Mouse (Mus musculus) heart, embryonic 12.5 days (tissue): ENCODE data around the gene Tmem131l. TPM values are rescaled to one million over a fixed set of nuclear protein-coding genes. Genes with fewer than 3 reads are reported as not detected.
"Not testable (repeated sequence)": the region's sequence is repeated elsewhere in the genome, so short reads cannot be mapped to it uniquely, and the experiment has no call there.

Experiments
- ATAC-seq: fragments of 200-750 bp; cut with Nextera tagmentation; 2 replicates; pipeline ENCODE4 v1.8.0; 2017; ENCODE audit warnings: moderate TSS enrichment, moderate library complexity; ENCODE audit not compliant: insufficient number of reproducible peaks, low FRiP score
- H3K27ac ChIP-seq: fragments of 300-500 bp; sonication (generic); 2 replicates; pipeline ENCODE4 v1.5.1; 2016; ENCODE audit warnings: mild to moderate bottlenecking, moderate library complexity; ENCODE audit not compliant: poor library complexity, severe bottlenecking
- H3K27me3 ChIP-seq: fragments of 300-500 bp; sonication (generic); replicated peaks from 2 replicates; pipeline ENCODE4 v1.6.1; 2016; ENCODE audit warnings: mild to moderate bottlenecking, moderate library complexity
- H3K36me3 ChIP-seq: fragments of 300-500 bp; sonication (generic); 2 replicates; pipeline ENCODE4 v1.6.1; 2016; ENCODE audit warnings: mild to moderate bottlenecking, moderate library complexity
- H3K4me1 ChIP-seq: fragments of 300-500 bp; sonication (generic); replicated peaks from 2 replicates; pipeline ENCODE4 v1.6.1; 2016; ENCODE audit warnings: mild to moderate bottlenecking
- H3K4me2 ChIP-seq: fragments of 300-500 bp; sonication (generic); 2 replicates; pipeline ENCODE4 v1.6.1; 2016; ENCODE audit warnings: mild to moderate bottlenecking, moderate library complexity
- H3K4me3 ChIP-seq: fragments of 300-500 bp; sonication (generic); 2 replicates; pipeline ENCODE4 v1.5.1; 2016; ENCODE audit warnings: mild to moderate bottlenecking
- H3K9ac ChIP-seq: fragments of 300-500 bp; sonication (generic); 2 replicates; pipeline ENCODE4 v1.6.1; 2016; ENCODE audit warnings: mild to moderate bottlenecking, moderate library complexity
- H3K9me3 ChIP-seq: fragments of 300-500 bp; sonication (generic); replicated peaks from 2 replicates; pipeline ENCODE4 v1.6.1; 2016; ENCODE audit warnings: mild to moderate bottlenecking, moderate library complexity
- WGBS: fragments of 180-500 bp; shearing (Covaris S2); methylation state at CpG from one replicate; pipeline ENCODE4 v1.1.7; 2016; 5-methylcytosine and 5-hydroxymethylcytosine counted together
- polyA plus RNA-seq: library from polyadenylated mRNA; unstranded; fragments of >200 nt; fragmentation: Nextera tagmentation; extraction: Ambion mirVana; gene quantifications from 2 replicates; pipeline ENCODE4 v1.2.1, GENCODE M21; 2016

Gene Tmem131l
- polyA plus RNA-seq, 1 experiment from 2014 or later = 26.9 TPM

DNA sequence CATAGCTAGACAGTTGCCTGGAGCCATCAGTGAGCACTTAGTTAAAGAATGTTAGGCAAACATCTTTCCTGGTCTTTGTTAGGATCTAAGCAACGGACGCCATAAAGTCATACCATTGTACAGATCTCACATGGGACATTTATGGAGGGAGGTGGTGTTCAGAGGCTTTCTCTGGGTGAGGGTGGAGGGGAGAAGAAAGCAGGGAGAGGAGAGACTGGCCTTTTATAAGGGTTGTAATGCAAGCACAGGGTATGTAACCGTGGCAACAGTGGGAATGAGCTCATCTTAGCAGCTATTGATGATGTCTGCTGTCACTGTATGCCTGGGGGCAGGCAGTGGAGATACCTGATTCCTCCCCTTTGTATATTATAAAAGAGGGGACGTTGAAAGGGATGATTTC, 163.7 kb downstream of the Tmem131l start:
- H3K36me3 ChIP-seq = no peaks in the 10 kb centered on the region
- H3K9ac ChIP-seq = no peak overlapping the region
- H3K27me3 ChIP-seq = no peaks in the 10 kb centered on the region
- H3K27ac ChIP-seq = no peak overlapping the region
- 65% methylated on average over 4 of the region's 4 CpGs for WGBS
- no peak overlapping the region for H3K4me3 ChIP-seq
- H3K4me1 ChIP-seq = no peaks in the 10 kb centered on the region
- H3K4me2 ChIP-seq = no peak overlapping the region
- ATAC-seq = no peak
- no peaks in the 10 kb centered on the region for H3K9me3 ChIP-seq

GRCm38 (mm10) chr3:83875078-83875477, 164.9 kb downstream of the Tmem131l start:
- not testable (repeated sequence) for H3K4me1 ChIP-seq, H3K9me3 ChIP-seq, H3K36me3 ChIP-seq, H3K4me2 ChIP-seq, H3K9ac ChIP-seq, H3K4me3 ChIP-seq, H3K27ac ChIP-seq, ATAC-seq, H3K27me3 ChIP-seq
- WGBS = 85% methylated on average over 2 of the region's 2 CpGs

- not testable (repeated sequence) for H3K36me3 ChIP-seq, H3K4me3 ChIP-seq, H3K9ac ChIP-seq, H3K4me2 ChIP-seq, H3K27ac ChIP-seq, H3K4me1 ChIP-seq, H3K9me3 ChIP-seq, ATAC-seq, H3K27me3 ChIP-seq
- WGBS = 81% methylated on average over 2 of the region's 2 CpGs
These were observed 167.1 kb downstream of the Tmem131l start for GRCm38 (mm10) chr3:83872853-83873252.

GRCm38 (mm10) chr3:83871962-83872361, 168.0 kb downstream of the Tmem131l start:
- H3K36me3 ChIP-seq, H3K27ac ChIP-seq, H3K4me2 ChIP-seq, H3K4me1 ChIP-seq, ATAC-seq, H3K27me3 ChIP-seq, H3K9ac ChIP-seq, H3K9me3 ChIP-seq, H3K4me3 ChIP-seq: not testable (repeated sequence)
- 89% methylated on average over 4 of the region's 4 CpGs for WGBS

DNA sequence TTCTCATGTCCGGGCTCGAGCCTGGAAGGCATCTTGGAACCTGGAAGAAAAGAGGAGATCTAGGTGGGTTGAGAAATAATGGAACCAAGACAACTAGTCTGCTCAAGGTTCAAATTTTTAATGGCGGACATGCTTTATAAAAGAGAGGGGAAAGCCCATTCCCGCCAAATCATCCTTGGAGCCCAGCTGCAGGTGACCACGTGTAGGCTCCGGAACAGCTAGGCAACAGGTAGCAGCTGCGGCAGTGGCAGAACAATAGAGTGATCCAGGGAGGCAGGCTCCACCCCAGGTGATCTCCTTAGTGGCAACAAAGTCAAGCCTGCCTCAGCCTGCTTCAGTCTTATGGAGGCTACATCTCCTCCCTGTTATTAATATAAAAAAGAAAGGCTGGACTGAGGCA, 168.4 kb downstream of the Tmem131l start:
- not testable (repeated sequence) for H3K27me3 ChIP-seq, H3K9me3 ChIP-seq, ATAC-seq, H3K4me3 ChIP-seq, H3K9ac ChIP-seq, H3K36me3 ChIP-seq, H3K27ac ChIP-seq, H3K4me2 ChIP-seq, H3K4me1 ChIP-seq
- 83% methylated on average over 7 of the region's 7 CpGs for WGBS

DNA sequence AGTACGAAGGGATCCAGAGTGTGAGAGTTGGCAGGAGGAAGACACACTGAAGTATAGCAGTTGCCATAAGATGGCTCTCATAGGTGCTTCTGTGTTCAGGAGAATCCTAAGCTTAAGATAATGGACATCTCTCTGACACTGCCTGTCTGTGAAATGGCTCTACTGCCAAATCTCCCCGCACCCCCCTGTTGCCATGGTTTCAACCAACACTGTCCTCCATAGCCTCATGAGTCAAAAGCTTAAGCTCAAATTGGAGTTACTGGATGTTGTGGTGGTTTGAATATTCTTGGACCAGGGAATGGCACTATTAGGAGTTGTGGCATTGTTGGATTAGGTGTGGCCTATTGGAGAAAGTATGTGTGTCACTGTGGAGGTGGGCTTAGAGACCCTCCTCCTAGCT, 170.2 kb downstream of the Tmem131l start:
- Histone ChIP-seq H3K36me3 (no peaks in the 10 kb centered on the region), H3K27me3 (no peaks in the 10 kb centered on the region), H3K27ac (no peak overlapping the region), H3K9me3 (no peaks in the 10 kb centered on the region), H3K9ac (no peak overlapping the region), H3K4me1 (no peaks in the 10 kb centered on the region), H3K4me3 (no peak overlapping the region), H3K4me2 (no peak overlapping the region)
- ATAC-seq = no peak
- WGBS = 86% methylated on average over 2 of the region's 2 CpGs

DNA sequence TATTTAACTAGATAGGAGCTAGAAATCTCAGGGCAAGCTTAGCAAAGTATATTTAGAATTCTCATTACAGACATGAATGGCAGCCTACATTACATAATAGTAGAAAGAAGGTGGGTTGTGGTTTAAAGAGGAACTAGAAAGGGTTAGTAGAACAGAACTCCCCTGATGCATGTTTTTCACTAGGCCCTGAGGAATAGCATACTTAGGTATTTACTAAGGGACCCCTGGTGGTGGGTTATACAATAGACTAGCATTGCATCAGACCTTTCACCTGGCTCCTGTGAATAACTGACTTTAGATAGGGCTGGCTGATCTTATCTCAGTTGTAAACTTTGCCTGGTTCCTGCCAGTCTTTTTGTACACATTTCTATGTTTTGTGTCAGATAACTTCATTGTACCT, 172.9 kb downstream of the Tmem131l start:
- H3K9me3 ChIP-seq, ATAC-seq, H3K36me3 ChIP-seq, H3K4me2 ChIP-seq, H3K27ac ChIP-seq, H3K27me3 ChIP-seq, H3K4me3 ChIP-seq, H3K9ac ChIP-seq: not testable (repeated sequence)
- peaks cover 16% of the 10 kb centered on the region for H3K4me1 ChIP-seq

GRCm38 (mm10) chr3:83865216-83865615, 174.8 kb downstream of the Tmem131l start:
- Histone ChIP-seq H3K4me2 (no peak overlapping the region), H3K9ac (no peak overlapping the region), H3K4me3 (no peak overlapping the region), H3K4me1 (peaks cover 16% of the 10 kb centered on the region), H3K9me3 (no peaks in the 10 kb centered on the region), H3K27ac (no peak overlapping the region), H3K36me3 (no peaks in the 10 kb centered on the region), H3K27me3 (no peaks in the 10 kb centered on the region)
- no peak for ATAC-seq
- 79% methylated on average over 2 of the region's 2 CpGs for WGBS

DNA sequence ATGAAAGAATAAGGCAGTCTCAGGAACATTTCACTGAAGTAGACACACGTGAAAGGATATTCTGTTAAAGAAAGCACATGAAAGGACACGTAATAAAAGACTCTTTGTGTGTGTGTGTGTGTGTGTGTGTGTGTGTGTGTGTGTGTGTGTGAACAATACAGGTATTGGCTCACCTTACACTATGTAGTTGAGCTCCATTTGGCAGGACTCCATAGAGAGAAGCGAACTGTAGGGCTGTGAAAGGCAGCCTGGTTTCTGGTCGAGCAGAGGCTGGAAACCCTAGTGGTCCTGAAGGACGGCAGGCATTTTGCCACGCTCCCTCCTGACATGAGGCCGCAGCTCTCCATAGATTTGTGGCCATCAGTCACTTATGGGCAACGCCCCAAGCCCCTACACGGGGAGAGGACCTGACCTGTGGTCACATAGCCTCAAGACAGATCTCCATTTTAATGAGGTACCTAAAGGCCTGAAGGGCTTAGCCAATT, 175.9 kb downstream of the Tmem131l start:
- Histone ChIP-seq H3K27me3 (no peaks in the 10 kb centered on the region), H3K4me1 (peaks cover 16% of the 10 kb centered on the region), H3K9me3 (no peaks in the 10 kb centered on the region), H3K9ac (no peak overlapping the region), H3K4me3 (no peak overlapping the region), H3K36me3 (no peaks in the 10 kb centered on the region), H3K4me2 (no peak overlapping the region), H3K27ac (no peak overlapping the region)
- no peak for ATAC-seq
- WGBS = 82% methylated on average over 9 of the region's 9 CpGs

DNA sequence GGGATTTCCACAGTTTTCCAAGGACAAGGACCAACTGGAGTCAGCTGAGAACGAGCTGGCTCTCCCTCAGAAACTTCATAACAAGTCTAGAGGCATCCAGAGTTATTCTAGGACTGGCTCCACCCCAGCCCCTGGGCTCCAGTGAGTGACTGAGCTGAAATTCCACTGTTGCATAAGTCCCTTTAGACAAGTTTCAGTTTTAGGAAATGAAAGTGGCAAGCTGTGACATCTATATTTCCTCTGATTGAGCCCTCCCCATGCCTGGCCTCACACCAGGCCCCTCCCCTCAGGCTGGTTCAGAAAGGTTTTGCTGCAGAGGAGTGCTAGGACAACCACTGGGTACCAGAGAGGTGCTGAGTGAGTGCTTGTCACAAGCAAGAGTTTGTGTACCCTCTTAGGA, 177.0 kb downstream of the Tmem131l start:
- Histone ChIP-seq H3K36me3 (no peaks in the 10 kb centered on the region), H3K27me3 (no peaks in the 10 kb centered on the region), H3K4me1 (peaks cover 16% of the 10 kb centered on the region), H3K9ac (no peak overlapping the region), H3K27ac (peak overlapping the region; percentile 56), H3K4me3 (no peak overlapping the region), H3K4me2 (peak overlapping the region; percentile 37), H3K9me3 (no peaks in the 10 kb centered on the region)
- WGBS = 4% methylated on average over 1 of the region's 1 CpGs
- no peak for ATAC-seq

- ATAC-seq = no peak
- no peak overlapping the region for H3K4me2 ChIP-seq
- no peaks in the 10 kb centered on the region for H3K27me3 ChIP-seq
- H3K4me3 ChIP-seq = no peak overlapping the region
- H3K36me3 ChIP-seq = no peaks in the 10 kb centered on the region
- no peak overlapping the region for H3K27ac ChIP-seq
- peaks cover 16% of the 10 kb centered on the region for H3K4me1 ChIP-seq
- 92% methylated on average over 7 of the region's 7 CpGs for WGBS
- H3K9ac ChIP-seq = no peak overlapping the region
- no peaks in the 10 kb centered on the region for H3K9me3 ChIP-seq
These were observed 180.4 kb downstream of the Tmem131l start for GRCm38 (mm10) chr3:83859595-83859994.

DNA sequence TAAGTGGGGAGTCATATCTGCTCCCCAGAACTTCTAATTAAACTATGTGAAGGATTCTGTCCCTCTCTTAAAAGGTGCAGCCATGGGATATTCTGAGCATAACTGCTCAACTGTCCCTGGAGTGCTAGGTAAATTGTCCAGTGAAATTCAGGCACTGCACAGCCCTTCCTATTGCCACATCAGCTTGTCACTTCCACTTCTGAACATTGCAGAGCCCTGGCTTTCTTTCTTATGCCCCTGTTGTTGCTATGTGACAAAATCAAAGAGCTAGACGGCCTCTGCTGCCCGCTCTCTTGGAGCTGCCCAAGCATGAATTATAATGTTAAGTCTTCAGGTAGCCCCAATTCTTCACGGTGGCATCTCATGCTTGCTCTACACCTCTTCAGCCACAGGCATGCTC, 180.9 kb downstream of the Tmem131l start:
- WGBS = 83% methylated on average over 3 of the region's 3 CpGs
- Histone ChIP-seq H3K36me3 (no peaks in the 10 kb centered on the region), H3K4me2 (no peak overlapping the region), H3K4me3 (no peak overlapping the region), H3K4me1 (peaks cover 16% of the 10 kb centered on the region), H3K27ac (no peak overlapping the region), H3K27me3 (no peaks in the 10 kb centered on the region), H3K9ac (no peak overlapping the region), H3K9me3 (no peaks in the 10 kb centered on the region)
- ATAC-seq = no peak
